Mouse (Mus musculus) effector memory CD4-positive, alpha-beta T cell, adult 5 months (primary cell): Measurements from ENCODE around the gene Snrnp40. TPM values are rescaled to one million over a fixed set of nuclear protein-coding genes. Genes with fewer than 3 reads are reported as not detected.

Source experiments
- polyA plus RNA-seq: library from polyadenylated mRNA; unstranded; fragments of 100-300 nt; shearing (Covaris generic); gene quantifications from one replicate; pipeline ENCODE4 v1.2.1, GENCODE M21; 2017

Snrnp40 gene
- polyA plus RNA-seq: 77.4 TPM

GRCm38 (mm10) chr4:130359486-130360237, at the start of gene Snrnp40, which contains the start of gene Zcchc17:
Gene Snrnp40 (plus strand): TSS chr4:130360132.
Gene Zcchc17 (minus strand): TSS chr4:130359943.

Other genes with a start within 250 kb of the Snrnp40 start
- gene Hcrtr1, start 220.8 kb upstream of the Snrnp40 start, polyA plus RNA-seq: not detected
- gene Tinagl1, start 185.0 kb upstream of the Snrnp40 start, polyA plus RNA-seq: not detected
- not detected for gene Gm853, start 137.7 kb upstream of the Snrnp40 start, polyA plus RNA-seq
- gene Serinc2, start 80.9 kb upstream of the Snrnp40 start, polyA plus RNA-seq: not detected
- not detected for gene Fabp3, start 51.5 kb upstream of the Snrnp40 start, polyA plus RNA-seq
- gene Gm10570, start 51.5 kb upstream of the Snrnp40 start, polyA plus RNA-seq: not detected
- gene Zcchc17, start 189 bp upstream of the Snrnp40 start, polyA plus RNA-seq: 34.2 TPM
- not detected for gene Nkain1, start 214.0 kb downstream of the Snrnp40 start, polyA plus RNA-seq